In the genomic region with DNA sequence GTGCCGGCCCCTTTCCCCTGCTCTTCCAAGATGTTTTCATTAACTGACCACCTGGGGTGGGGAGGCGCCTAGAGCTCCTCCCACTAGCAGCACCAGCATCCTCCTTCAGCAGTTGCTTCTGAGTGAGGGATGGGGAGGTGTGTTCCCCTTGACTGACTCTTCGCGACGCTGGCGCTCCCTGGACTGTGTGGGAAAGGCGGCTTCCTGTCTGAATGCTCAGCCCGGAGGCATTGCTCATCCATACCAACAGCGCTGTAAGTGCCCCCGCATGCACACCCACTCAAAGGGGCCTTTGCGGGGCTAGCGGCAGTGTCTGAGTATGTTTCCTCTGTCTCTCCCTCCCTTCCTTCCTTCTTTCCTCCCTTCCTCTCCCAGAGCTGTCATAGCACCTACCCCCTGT, we compare ENCODE assay signal across 12 mouse cellular contexts. TPM values are rescaled to one million over a fixed set of nuclear protein-coding genes. Genes with fewer than 3 reads are reported as not detected.
DNase-seq lines count a peak whose midpoint lies in the region; ATAC-seq lines count a peak whose summit lies in the region.
"Had no signal": no experiment of that assay in that cellular context is flagged by ENCODE, and none has a peak within 500 bp of the region (broad histone marks: within the 10 kb centered on the region; RNA-seq: fewer than 3 reads in every experiment).

No protein-coding gene starts in this region.

- H3K9ac ChIP-seq in liver, embryonic 11.5 days (ENCODE audit: low read depth, low read length): no peak overlapping the region
- H3K9ac ChIP-seq: embryonic facial prominence, embryonic 12.5 days; liver, postnatal 0 days had no signal

- ATAC-seq in frontal cortex, adult (ENCODE audit: low TSS enrichment): peak; percentile 98
- no peak; the same call in 1 of the 2 replicates for ATAC-seq in liver, embryonic 11.5 days (replicated peaks; ENCODE audit: low FRiP score)
- ATAC-seq: liver, postnatal 0 days had no signal

- H3K4me1 ChIP-seq in liver, embryonic 11.5 days (replicated peaks; ENCODE audit: control insufficient read depth, insufficient read depth, low read length): no peaks in the 10 kb centered on the region

- peaks cover 18% of the 10 kb centered on the region for H3K27me3 ChIP-seq in liver, embryonic 11.5 days (replicated peaks; ENCODE audit: control insufficient read depth, insufficient read depth, low read length)

- H3K4me3 ChIP-seq in liver, embryonic 11.5 days (ENCODE audit: low read depth, low read length): no peak overlapping the region
- H3K4me3 ChIP-seq: embryonic facial prominence, embryonic 12.5 days had no signal

- H3K9me3 ChIP-seq in liver, embryonic 11.5 days (ENCODE audit: control insufficient read depth, low read length): no peaks in the 10 kb centered on the region
- H3K9me3 ChIP-seq: embryonic facial prominence, embryonic 12.5 days had no signal

- H3K36me3 ChIP-seq in liver, embryonic 11.5 days (ENCODE audit: control insufficient read depth, insufficient read depth, low read length): no peaks in the 10 kb centered on the region
- H3K36me3 ChIP-seq: embryonic facial prominence, embryonic 12.5 days had no signal

- 16% methylated on average over 12 of the region's 12 CpGs for WGBS in liver, embryonic 11.5 days

- no peak overlapping the region for H3K4me2 ChIP-seq in liver, embryonic 11.5 days

- no peak overlapping the region for H3K27ac ChIP-seq in liver, embryonic 11.5 days (ENCODE audit: low read depth, low read length)
- H3K27ac ChIP-seq: embryonic facial prominence, embryonic 12.5 days had no signal

- no peak for DNase-seq in frontal cortex, postnatal 14 days (ENCODE audit: low spot score in 2 of 2)
- peak; percentile 26 for DNase-seq in testis, postnatal 10 days (ENCODE audit: low spot score)
- DNase-seq in testis, postnatal 14 days (ENCODE audit: low spot score): no peak
- DNase-seq in mesoderm, embryonic 11.5 days (ENCODE audit: low read depth, low spot score): peak; percentile 17
- no peak for DNase-seq in liver, embryonic 11.5 days (ENCODE audit: low spot score)
- no peak for DNase-seq in cerebellum, postnatal 14 days
- no peak for DNase-seq in spleen, postnatal 36 days (ENCODE audit: low spot score in 2 of 2)
- DNase-seq: adrenal gland, adult 8-10 months; kidney, postnatal 25 days; liver, postnatal 0 days had no signal

RNA-seq across cellular contexts. Expression of a gene that starts 29.1 kb away (rescaled TPM):
- polyA plus RNA-seq in liver, embryonic 11.5 days (2014; fragmentation: Nextera tagmentation; extraction: Ambion mirVana): 0.64 and 0.86 TPM in 2 replicates

Comparison
In these comparisons a context has a peak if more than half of its experiments do, and no peak if none do; other contexts are left out.
1. DNase-seq: peak in testis, postnatal 10 days (single experiment) and mesoderm, embryonic 11.5 days (single experiment); none in frontal cortex, postnatal 14 days (0 of 2), testis, postnatal 14 days (single experiment), liver, embryonic 11.5 days (single experiment), cerebellum, postnatal 14 days (0 of 2) and spleen, postnatal 36 days (0 of 2).